Mouse (Mus musculus): Measurements from ENCODE around the gene Proser3. TPM values are rescaled to one million over a fixed set of nuclear protein-coding genes. Genes with fewer than 3 reads are reported as not detected.
A peak's percentile ranks its signal among the peaks of the same experiment; 100 is the strongest.

Proser3 gene
- polyA plus RNA-seq (2014; fragmentation: Nextera tagmentation; extraction: Ambion mirVana) = 18.7 and 22.8 TPM in 2 replicates

DNA sequence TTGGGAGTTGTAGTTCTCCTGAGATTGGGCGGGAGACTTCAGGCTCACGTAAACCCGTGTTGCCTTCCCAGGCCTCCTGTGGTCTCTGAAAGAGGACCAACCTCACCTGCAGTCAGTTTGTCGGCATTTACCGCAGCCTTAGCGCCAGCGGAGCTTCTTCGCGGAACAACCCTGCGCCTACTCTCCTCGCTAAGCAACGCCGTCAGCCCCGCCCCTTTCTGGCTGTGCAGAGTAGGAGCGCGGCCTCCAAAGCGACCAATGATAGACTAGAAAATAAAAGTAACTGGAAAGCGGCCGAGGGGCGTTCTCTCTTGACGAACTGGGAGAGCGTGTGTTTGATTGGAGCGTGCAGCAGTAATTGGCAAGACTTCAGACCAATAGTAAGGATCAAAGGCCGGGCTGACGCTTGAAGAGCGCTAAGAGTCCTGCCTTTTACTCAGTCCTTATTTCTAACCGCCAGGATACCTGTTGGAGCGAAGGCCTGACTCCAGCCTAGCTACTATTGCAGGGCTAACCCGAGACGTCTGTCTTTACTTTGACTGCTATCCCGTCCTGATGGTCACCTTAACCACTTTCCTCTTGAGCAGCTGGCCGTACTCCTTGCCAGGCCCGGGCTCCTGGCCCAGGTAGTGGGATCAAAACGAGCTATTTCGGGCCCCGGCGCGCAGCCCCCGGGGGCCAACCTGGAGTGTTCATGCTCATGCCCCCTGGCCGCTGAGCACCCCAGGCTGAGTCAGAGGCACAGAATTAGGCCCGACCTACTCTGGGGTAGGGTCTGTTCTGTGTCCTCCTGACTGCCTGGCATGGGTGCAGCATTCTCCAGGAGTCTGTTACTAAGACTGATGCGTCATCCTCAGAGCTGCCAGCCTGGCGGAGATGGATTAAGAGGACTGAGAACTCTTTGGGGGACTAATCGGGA, at the start of gene Proser3, which contains the start of gene Hspb6:
Proser3 (minus strand) TSS at position 198 of the 919 bp plus-strand sequence.
Hspb6 (plus strand) TSS at position 77 of the 919 bp plus-strand sequence.
- H3K4me1 ChIP-seq (ENCODE audit: control insufficient read depth, insufficient read depth, low read length) = peaks cover 12% of the 10 kb centered on the region; the same call in 1 of the 2 replicates
- H3K27ac ChIP-seq (ENCODE audit: low read length) = peak within 1 kb of the TSS; percentile 97
- peak within 1 kb of the TSS; percentile 59 for H3K4me3 ChIP-seq (ENCODE audit: low read depth, low read length)
- H3K4me2 ChIP-seq (replicated peaks; ENCODE audit: low read depth, low read length) = peak within 1 kb of the TSS; percentile 97
- ATAC-seq (ENCODE audit: insufficient number of reproducible peaks, insufficient read depth, low FRiP score, low read depth) = peak; percentile 95
- H3K27me3 ChIP-seq (ENCODE audit: control insufficient read depth, insufficient read depth, low read length) = no peaks in the 10 kb centered on the region
- WGBS = under 1% methylated on average over 44 of the region's 44 CpGs
- H3K9me3 ChIP-seq (ENCODE audit: control insufficient read depth, low read depth, low read length) = no peaks in the 10 kb centered on the region
- peaks cover 23% of the 10 kb centered on the region for H3K36me3 ChIP-seq (ENCODE audit: control insufficient read depth, insufficient read depth, low read length)
- peak within 1 kb of the TSS; percentile 62 for H3K9ac ChIP-seq (replicated peaks; ENCODE audit: low read depth, low read length)

DNA sequence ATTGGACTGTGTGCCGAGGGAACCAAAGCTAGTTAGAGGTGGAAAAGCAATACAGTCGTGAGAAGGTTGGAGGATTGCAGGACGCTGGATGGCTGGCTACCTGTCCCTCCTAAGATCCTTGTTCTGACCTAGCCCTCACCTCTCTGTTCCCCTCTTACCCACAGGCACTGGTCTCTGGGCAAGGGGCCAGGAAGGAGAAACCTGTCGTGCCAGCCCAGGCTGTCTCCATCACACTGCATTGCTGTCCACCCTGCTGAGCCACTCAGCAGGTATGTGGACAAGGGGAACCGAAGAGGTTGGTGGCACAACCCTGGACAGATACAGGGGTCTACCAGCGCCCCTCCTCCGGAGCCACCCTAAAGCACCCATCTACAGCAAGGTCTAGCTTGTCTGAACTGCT, 48.6 kb upstream of the Proser3 start:
- no peak overlapping the region for H3K4me3 ChIP-seq (ENCODE audit: low read depth, low read length)
- H3K36me3 ChIP-seq (ENCODE audit: control insufficient read depth, insufficient read depth, low read length) = no peaks in the 10 kb centered on the region
- H3K4me1 ChIP-seq (ENCODE audit: control insufficient read depth, insufficient read depth, low read length) = peaks cover 3% of the 10 kb centered on the region; the same call in 1 of the 2 replicates
- no peaks in the 10 kb centered on the region for H3K9me3 ChIP-seq (ENCODE audit: control insufficient read depth, low read depth, low read length)
- WGBS = 62% methylated on average over 7 of the region's 7 CpGs
- peak overlapping the region; percentile 55; the same call in 1 of the 2 replicates for H3K27ac ChIP-seq (ENCODE audit: low read length)
- ATAC-seq (ENCODE audit: insufficient number of reproducible peaks, insufficient read depth, low FRiP score, low read depth) = no peak
- H3K9ac ChIP-seq (replicated peaks; ENCODE audit: low read depth, low read length) = no peak overlapping the region
- H3K27me3 ChIP-seq (ENCODE audit: control insufficient read depth, insufficient read depth, low read length) = no peaks in the 10 kb centered on the region
- no peak overlapping the region for H3K4me2 ChIP-seq (replicated peaks; ENCODE audit: low read depth, low read length)

DNA sequence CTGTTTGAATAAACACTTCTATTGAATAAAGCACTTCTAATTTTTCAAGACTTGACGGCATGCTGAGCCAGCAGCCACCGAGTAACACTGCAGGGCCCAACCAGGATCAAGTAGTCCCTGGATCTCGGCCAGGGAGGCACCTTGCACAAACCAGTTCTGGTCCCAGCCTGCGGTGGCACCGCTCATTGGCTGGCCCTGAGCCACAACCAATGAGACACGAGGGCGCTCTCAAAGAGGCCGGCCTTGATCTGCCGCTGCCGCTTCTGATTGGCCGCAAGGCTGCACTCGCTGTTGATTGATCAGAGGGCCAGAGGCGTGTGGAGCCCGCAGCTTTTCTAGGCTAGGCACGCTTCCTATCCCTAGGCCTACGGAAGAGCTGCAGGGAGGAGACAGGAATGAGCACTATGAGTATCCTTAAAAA, 47.8 kb upstream of the Proser3 start:
- no peaks in the 10 kb centered on the region for H3K27me3 ChIP-seq (ENCODE audit: control insufficient read depth, insufficient read depth, low read length)
- H3K4me3 ChIP-seq (ENCODE audit: low read depth, low read length) = no peak overlapping the region
- ATAC-seq (ENCODE audit: insufficient number of reproducible peaks, insufficient read depth, low FRiP score, low read depth) = peak; percentile 94
- 0 out of 2 replicates have a peak overlapping the region, but pooled peaks have one; percentile 10 for H3K4me2 ChIP-seq (replicated peaks; ENCODE audit: low read depth, low read length)
- H3K4me1 ChIP-seq (ENCODE audit: control insufficient read depth, insufficient read depth, low read length) = peaks cover 3% of the 10 kb centered on the region; the same call in 1 of the 2 replicates
- H3K9me3 ChIP-seq (ENCODE audit: control insufficient read depth, low read depth, low read length) = no peaks in the 10 kb centered on the region
- no peak overlapping the region for H3K9ac ChIP-seq (replicated peaks; ENCODE audit: low read depth, low read length)
- under 1% methylated on average over 16 of the region's 16 CpGs for WGBS
- H3K27ac ChIP-seq (ENCODE audit: low read length) = peak overlapping the region; percentile 55; the same call in 1 of the 2 replicates
- H3K36me3 ChIP-seq (ENCODE audit: control insufficient read depth, insufficient read depth, low read length) = no peaks in the 10 kb centered on the region

DNA sequence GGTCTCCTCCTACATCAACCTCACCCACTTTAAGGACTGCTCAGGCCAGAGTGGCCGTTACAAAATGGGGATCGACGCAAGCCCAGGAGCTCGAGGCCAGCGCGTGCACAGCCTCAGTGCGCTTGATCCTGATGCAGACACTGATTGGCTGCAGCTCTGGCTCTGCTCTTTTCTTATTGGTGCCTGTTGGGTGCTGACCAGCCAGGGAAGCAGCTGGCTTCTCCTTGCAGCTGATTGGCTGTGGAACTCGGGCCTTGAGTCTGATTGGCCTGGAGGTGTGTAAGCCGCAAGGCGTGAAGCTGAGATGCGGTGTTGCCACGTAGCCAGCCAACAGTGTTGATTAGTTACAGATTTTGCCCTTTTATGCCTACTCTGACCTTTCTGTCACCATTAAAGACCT, 46.7 kb upstream of the Proser3 start, which contains the start of gene Zbtb32:
Zbtb32 (minus strand) TSS at position 124 of the 400 bp plus-strand sequence.
- no peak within 1 kb of the TSS for H3K9ac ChIP-seq (replicated peaks; ENCODE audit: low read depth, low read length)
- H3K4me2 ChIP-seq (replicated peaks; ENCODE audit: low read depth, low read length) = no peak within 1 kb of the TSS
- 92% methylated on average over 12 of the region's 12 CpGs for WGBS
- peaks cover 3% of the 10 kb centered on the region; the same call in 1 of the 2 replicates for H3K4me1 ChIP-seq (ENCODE audit: control insufficient read depth, insufficient read depth, low read length)
- H3K36me3 ChIP-seq (ENCODE audit: control insufficient read depth, insufficient read depth, low read length) = no peaks in the 10 kb centered on the region
- no peak within 1 kb of the TSS for H3K4me3 ChIP-seq (ENCODE audit: low read depth, low read length)
- H3K27ac ChIP-seq (ENCODE audit: low read length) = peak within 1 kb of the TSS; percentile 46; the same call in 1 of the 2 replicates
- no peak for ATAC-seq (ENCODE audit: insufficient number of reproducible peaks, insufficient read depth, low FRiP score, low read depth)
- no peaks in the 10 kb centered on the region for H3K27me3 ChIP-seq (ENCODE audit: control insufficient read depth, insufficient read depth, low read length)
- no peaks in the 10 kb centered on the region for H3K9me3 ChIP-seq (ENCODE audit: control insufficient read depth, low read depth, low read length)

DNA sequence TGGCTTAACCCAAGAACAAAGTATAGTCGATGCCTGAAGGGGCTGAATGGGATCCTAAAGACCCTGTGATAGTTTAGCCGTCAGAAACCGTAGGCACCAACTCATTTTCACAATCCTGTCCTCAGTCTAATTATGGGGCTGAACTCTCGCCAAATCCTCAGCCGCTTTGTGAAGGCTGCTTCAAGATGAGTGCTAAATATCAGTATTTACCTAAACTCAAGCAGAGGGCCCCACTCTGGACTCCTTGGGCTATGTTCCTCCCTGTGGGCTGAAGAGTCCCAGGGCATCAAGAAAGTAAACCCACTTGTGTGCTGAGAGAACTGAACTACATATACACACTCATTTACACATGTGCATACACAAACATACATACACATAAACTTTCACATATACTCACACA, 44.7 kb upstream of the Proser3 start:
- no peaks in the 10 kb centered on the region for H3K9me3 ChIP-seq (ENCODE audit: control insufficient read depth, low read depth, low read length)
- no peak overlapping the region for H3K4me2 ChIP-seq (replicated peaks; ENCODE audit: low read depth, low read length)
- H3K9ac ChIP-seq (replicated peaks; ENCODE audit: low read depth, low read length) = no peak overlapping the region
- no peak for ATAC-seq (ENCODE audit: insufficient number of reproducible peaks, insufficient read depth, low FRiP score, low read depth)
- H3K4me3 ChIP-seq (ENCODE audit: low read depth, low read length) = no peak overlapping the region
- H3K27ac ChIP-seq (ENCODE audit: low read length) = no peak overlapping the region
- no peaks in the 10 kb centered on the region for H3K27me3 ChIP-seq (ENCODE audit: control insufficient read depth, insufficient read depth, low read length)
- H3K36me3 ChIP-seq (ENCODE audit: control insufficient read depth, insufficient read depth, low read length) = no peaks in the 10 kb centered on the region
- H3K4me1 ChIP-seq (ENCODE audit: control insufficient read depth, insufficient read depth, low read length) = peaks cover 3% of the 10 kb centered on the region; the same call in 1 of the 2 replicates
- 64% methylated on average over 5 of the region's 5 CpGs for WGBS

DNA sequence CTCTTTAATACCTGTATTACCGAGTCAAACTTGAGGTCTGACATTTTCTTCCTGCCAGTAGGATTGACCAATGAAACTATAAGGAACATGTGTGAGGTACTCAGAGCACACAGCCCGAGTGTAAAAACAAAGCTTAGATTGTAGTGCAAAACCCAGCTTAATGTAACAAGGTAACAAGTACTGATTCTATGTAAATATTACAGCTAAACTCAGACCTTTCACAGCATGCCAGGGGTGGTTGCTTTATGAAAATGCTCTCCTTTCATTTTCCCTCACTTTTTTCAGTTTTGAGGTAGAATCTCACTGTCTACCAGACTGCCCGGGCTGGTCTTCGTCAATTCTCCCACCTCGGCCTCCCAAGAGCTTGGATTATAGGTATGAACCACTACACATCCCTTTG, 44.0 kb upstream of the Proser3 start:
- no peak for ATAC-seq (ENCODE audit: insufficient number of reproducible peaks, insufficient read depth, low FRiP score, low read depth)
- H3K36me3 ChIP-seq (ENCODE audit: control insufficient read depth, insufficient read depth, low read length) = no peaks in the 10 kb centered on the region
- no peak overlapping the region for H3K27ac ChIP-seq (ENCODE audit: low read length)
- no peaks in the 10 kb centered on the region for H3K27me3 ChIP-seq (ENCODE audit: control insufficient read depth, insufficient read depth, low read length)
- no peak overlapping the region for H3K9ac ChIP-seq (replicated peaks; ENCODE audit: low read depth, low read length)
- H3K4me2 ChIP-seq (replicated peaks; ENCODE audit: low read depth, low read length) = no peak overlapping the region
- H3K4me3 ChIP-seq (ENCODE audit: low read depth, low read length) = no peak overlapping the region
- 77% methylated on average over 5 of the region's 5 CpGs for WGBS
- no peaks in the 10 kb centered on the region for H3K9me3 ChIP-seq (ENCODE audit: control insufficient read depth, low read depth, low read length)
- H3K4me1 ChIP-seq (ENCODE audit: control insufficient read depth, insufficient read depth, low read length) = peaks cover 3% of the 10 kb centered on the region; the same call in 1 of the 2 replicates

DNA sequence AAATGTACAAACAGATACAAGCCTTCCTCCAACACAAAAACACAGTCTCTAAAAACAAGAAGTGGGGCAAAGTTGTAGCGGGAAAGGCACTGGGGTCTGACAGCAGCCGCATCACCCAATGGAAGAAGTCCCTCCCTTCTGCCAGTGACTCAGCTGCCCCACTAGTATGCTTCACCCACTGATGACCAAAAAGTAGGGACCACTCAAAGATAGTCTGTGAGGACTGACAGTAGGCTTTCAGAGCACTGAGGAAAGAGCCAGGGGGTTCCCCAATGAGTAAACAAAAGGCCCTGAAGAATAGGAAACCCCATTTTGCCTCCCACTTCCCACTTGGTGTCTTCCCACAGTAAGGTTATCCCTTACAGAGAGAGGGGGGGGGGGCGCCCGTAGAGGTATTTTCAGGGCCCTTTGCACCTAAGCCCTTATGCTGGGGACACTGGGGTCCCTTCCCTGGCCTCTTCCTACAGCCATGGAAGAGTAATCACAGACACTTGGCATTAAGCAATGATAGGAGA, 42.5 kb upstream of the Proser3 start:
- 68% methylated on average over 4 of the region's 4 CpGs for WGBS
- H3K9me3 ChIP-seq (ENCODE audit: control insufficient read depth, low read depth, low read length) = no peaks in the 10 kb centered on the region
- H3K27ac ChIP-seq (ENCODE audit: low read length) = no peak overlapping the region
- no peak overlapping the region for H3K4me3 ChIP-seq (ENCODE audit: low read depth, low read length)
- H3K4me1 ChIP-seq (ENCODE audit: control insufficient read depth, insufficient read depth, low read length) = peaks cover 5% of the 10 kb centered on the region; the same call in 1 of the 2 replicates
- no peak overlapping the region for H3K9ac ChIP-seq (replicated peaks; ENCODE audit: low read depth, low read length)
- ATAC-seq (ENCODE audit: insufficient number of reproducible peaks, insufficient read depth, low FRiP score, low read depth) = no peak
- H3K4me2 ChIP-seq (replicated peaks; ENCODE audit: low read depth, low read length) = no peak overlapping the region
- no peaks in the 10 kb centered on the region for H3K27me3 ChIP-seq (ENCODE audit: control insufficient read depth, insufficient read depth, low read length)
- H3K36me3 ChIP-seq (ENCODE audit: control insufficient read depth, insufficient read depth, low read length) = no peaks in the 10 kb centered on the region

All from stomach, embryonic 14.5 days (tissue).